Mouse (Mus musculus): ENCODE measurements around the gene Rad51b. TPM values are rescaled to one million over a fixed set of nuclear protein-coding genes. Genes with fewer than 3 reads are reported as not detected.

The Rad51b gene
- polyA plus RNA-seq, 1 experiment from 2014 or later, result 4.7 TPM

DNA sequence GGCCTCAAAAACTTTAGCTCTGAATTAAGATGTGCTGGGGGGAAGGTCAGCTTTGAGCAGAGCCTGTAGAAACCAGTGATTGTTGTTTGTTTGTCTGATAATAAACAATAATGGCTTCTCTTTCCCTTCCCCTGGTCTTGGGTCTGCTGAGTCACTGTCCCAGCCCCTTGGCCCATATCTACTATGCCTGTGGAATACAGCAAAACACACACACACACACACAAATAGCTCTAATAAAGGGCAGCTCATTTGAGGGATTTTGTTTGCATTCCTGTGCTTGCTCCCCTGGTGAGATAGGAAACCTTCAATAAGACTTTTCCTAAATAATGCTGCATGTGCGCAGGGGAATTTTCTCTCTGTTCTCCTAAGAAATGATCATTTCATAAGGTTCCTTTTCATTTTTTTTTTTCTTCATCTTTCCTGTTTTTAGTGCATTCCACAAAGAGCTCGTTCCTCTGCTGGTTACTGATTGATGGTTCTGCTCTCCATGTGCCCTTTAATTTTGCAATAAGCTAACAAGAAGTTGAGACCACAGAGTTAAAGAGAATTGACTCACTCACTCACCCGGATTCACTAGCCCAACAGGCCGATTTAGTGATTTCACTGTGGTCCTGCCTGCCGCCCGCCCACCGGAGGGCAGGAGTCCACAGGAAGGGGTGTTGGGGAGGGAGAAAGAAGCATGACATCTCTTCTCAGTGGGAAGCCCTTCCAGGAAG lies 344.6 kb downstream of the Rad51b start:
- Histone ChIP-seq H3K9ac (ENCODE audit: low read length) (no peak overlapping the region), H3K27me3 (ENCODE audit: control insufficient read depth, insufficient read depth, low read length) (no peaks in the 10 kb centered on the region), H3K27ac (ENCODE audit: low read depth, low read length) (no peak overlapping the region), H3K36me3 (ENCODE audit: control insufficient read depth, insufficient read depth, low read length) (no peaks in the 10 kb centered on the region), H3K4me1 (ENCODE audit: control insufficient read depth, insufficient read depth, low read length) (no peaks in the 10 kb centered on the region; the same call in 1 of the 2 replicates), H3K4me3 (ENCODE audit: low read depth, low read length) (no peak overlapping the region), H3K9me3 (ENCODE audit: control insufficient read depth, low read length) (no peaks in the 10 kb centered on the region), H3K4me2 (ENCODE audit: low read depth) (no peak overlapping the region)
- DNase-seq (ENCODE audit: low spot score) (no peak), ATAC-seq (ENCODE audit: insufficient read depth, low FRiP score, low TSS enrichment) (no peak)
- WGBS, result 54% methylated on average over 7 of the region's 7 CpGs

DNA sequence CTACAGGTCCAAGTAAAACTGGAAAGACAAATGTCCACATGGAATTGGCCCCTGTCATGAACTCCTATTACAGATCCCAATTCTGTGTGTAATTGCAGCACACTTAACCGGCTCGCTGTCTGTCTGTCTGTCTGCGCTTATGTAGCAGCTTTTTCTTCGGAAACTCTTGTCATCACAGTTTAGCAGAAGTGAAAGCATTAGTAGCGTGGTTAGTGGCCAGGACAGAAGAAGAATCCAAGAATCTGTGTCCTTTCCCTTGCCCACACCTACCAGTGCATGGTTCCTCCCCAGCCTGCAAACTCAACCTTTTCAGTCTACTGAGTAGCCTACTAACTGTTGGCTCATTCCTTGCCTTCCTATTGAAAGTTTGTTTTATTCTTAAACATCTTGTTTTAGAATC lies 345.6 kb downstream of the Rad51b start:
- no peak overlapping the region for H3K9ac ChIP-seq (ENCODE audit: low read length)
- no peaks in the 10 kb centered on the region; the same call in 1 of the 2 replicates for H3K4me1 ChIP-seq (ENCODE audit: control insufficient read depth, insufficient read depth, low read length)
- ATAC-seq (ENCODE audit: insufficient read depth, low FRiP score, low TSS enrichment), result no peak
- H3K4me2 ChIP-seq (ENCODE audit: low read depth), result no peak overlapping the region
- WGBS, result 96% methylated on average over 5 of the region's 5 CpGs
- no peaks in the 10 kb centered on the region for H3K9me3 ChIP-seq (ENCODE audit: control insufficient read depth, low read length)
- H3K36me3 ChIP-seq (ENCODE audit: control insufficient read depth, insufficient read depth, low read length), result no peaks in the 10 kb centered on the region
- no peak overlapping the region for H3K4me3 ChIP-seq (ENCODE audit: low read depth, low read length)
- DNase-seq (ENCODE audit: low spot score), result no peak
- no peak overlapping the region for H3K27ac ChIP-seq (ENCODE audit: low read depth, low read length)
- no peaks in the 10 kb centered on the region for H3K27me3 ChIP-seq (ENCODE audit: control insufficient read depth, insufficient read depth, low read length)

DNA sequence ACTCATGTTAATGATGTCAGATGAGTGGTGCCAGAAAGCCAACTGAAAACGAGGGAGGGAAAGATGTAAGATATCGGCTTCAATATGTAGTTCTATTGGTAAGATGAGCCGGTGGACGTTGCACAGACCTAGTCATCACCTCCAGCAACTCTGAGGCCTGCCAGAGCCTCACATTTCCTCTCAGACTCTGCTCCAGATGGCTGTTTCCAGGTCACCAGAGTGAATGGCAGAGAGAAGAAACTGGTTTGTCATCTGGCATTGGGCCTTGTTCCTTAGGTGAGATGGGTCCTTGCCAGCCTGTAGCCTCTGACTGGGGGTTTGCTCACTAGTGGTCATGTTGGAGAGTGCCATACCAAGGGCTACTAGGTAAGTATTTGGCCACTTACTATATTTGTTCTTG lies 348.6 kb downstream of the Rad51b start:
- no peaks in the 10 kb centered on the region; the same call in 1 of the 2 replicates for H3K4me1 ChIP-seq (ENCODE audit: control insufficient read depth, insufficient read depth, low read length)
- WGBS, result 98% methylated on average over 4 of the region's 4 CpGs

DNA sequence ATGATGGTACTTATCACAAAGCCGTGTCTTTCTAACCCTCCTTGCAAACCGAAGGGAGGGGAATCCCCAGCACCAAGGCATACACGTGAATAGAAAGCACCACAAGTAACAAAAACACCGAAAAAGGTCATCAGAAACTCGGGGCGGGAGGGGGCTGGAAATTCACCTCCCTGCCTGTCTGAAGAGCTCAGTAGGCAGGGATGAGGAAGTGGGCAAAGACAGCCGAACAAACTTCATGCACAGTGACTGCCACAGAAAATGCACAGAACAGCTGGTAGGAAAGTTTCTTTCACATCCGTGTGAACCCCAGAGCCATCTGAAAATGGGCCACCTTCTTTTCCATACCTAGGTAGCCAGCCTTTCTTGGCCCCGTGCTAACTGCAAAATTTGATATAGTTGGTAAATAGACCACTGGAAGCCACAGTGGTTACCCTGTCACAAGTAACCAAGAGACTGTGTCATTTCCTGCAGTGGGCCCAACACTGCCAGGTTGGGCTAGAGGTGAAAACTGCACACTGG lies 349.6 kb downstream of the Rad51b start:
- no peak overlapping the region for H3K4me3 ChIP-seq (ENCODE audit: low read depth, low read length)
- H3K27ac ChIP-seq (ENCODE audit: low read depth, low read length), result no peak overlapping the region
- H3K27me3 ChIP-seq (ENCODE audit: control insufficient read depth, insufficient read depth, low read length), result no peaks in the 10 kb centered on the region
- 88% methylated on average over 9 of the region's 9 CpGs for WGBS
- H3K9me3 ChIP-seq (ENCODE audit: control insufficient read depth, low read length), result no peaks in the 10 kb centered on the region
- no peaks in the 10 kb centered on the region; the same call in 1 of the 2 replicates for H3K4me1 ChIP-seq (ENCODE audit: control insufficient read depth, insufficient read depth, low read length)
- no peak for ATAC-seq (ENCODE audit: insufficient read depth, low FRiP score, low TSS enrichment)
- no peak overlapping the region for H3K9ac ChIP-seq (ENCODE audit: low read length)
- H3K36me3 ChIP-seq (ENCODE audit: control insufficient read depth, insufficient read depth, low read length), result no peaks in the 10 kb centered on the region
- no peak overlapping the region for H3K4me2 ChIP-seq (ENCODE audit: low read depth)
- DNase-seq (ENCODE audit: low spot score), result no peak

More for the DNA sequence above, 348.6 kb downstream of the Rad51b start:
- ATAC-seq (ENCODE audit: insufficient read depth, low FRiP score, low TSS enrichment) (no peak), DNase-seq (ENCODE audit: low spot score) (no peak)
- Histone ChIP-seq H3K36me3 (ENCODE audit: control insufficient read depth, insufficient read depth, low read length) (no peaks in the 10 kb centered on the region), H3K9me3 (ENCODE audit: control insufficient read depth, low read length) (no peaks in the 10 kb centered on the region), H3K9ac (ENCODE audit: low read length) (no peak overlapping the region), H3K27ac (ENCODE audit: low read depth, low read length) (no peak overlapping the region), H3K27me3 (ENCODE audit: control insufficient read depth, insufficient read depth, low read length) (no peaks in the 10 kb centered on the region), H3K4me3 (ENCODE audit: low read depth, low read length) (no peak overlapping the region), H3K4me2 (ENCODE audit: low read depth) (no peak overlapping the region)

DNA sequence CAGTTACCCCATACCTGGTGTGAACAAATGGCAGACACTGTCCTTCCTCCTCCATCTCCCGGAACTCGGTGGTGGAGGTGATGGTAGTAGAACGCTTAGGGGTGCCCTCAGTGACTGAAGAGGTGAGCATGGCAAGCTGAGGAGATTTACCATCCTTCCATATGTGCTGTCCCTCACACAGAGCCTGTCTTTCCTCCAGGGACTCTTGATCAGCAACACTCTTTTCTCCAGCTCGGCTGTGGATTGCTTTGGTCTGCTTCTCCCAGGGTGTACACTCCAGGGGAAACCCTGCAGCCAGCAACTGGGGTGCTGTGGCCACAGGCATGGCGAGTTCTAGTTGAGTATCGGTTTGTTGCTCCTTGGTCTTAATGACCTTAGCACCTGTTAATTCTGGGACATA lies 350.3 kb downstream of the Rad51b start:
- H3K36me3 ChIP-seq (ENCODE audit: control insufficient read depth, insufficient read depth, low read length), result no peaks in the 10 kb centered on the region
- no peak for DNase-seq (ENCODE audit: low spot score)
- H3K4me3 ChIP-seq (ENCODE audit: low read depth, low read length), result no peak overlapping the region
- no peaks in the 10 kb centered on the region for H3K27me3 ChIP-seq (ENCODE audit: control insufficient read depth, insufficient read depth, low read length)
- H3K4me1 ChIP-seq (ENCODE audit: control insufficient read depth, insufficient read depth, low read length), result no peaks in the 10 kb centered on the region; the same call in 1 of the 2 replicates
- WGBS, result 82% methylated on average over 6 of the region's 6 CpGs
- no peak overlapping the region for H3K27ac ChIP-seq (ENCODE audit: low read depth, low read length)
- no peak overlapping the region for H3K4me2 ChIP-seq (ENCODE audit: low read depth)
- no peak for ATAC-seq (ENCODE audit: insufficient read depth, low FRiP score, low TSS enrichment)
- H3K9me3 ChIP-seq (ENCODE audit: control insufficient read depth, low read length), result no peaks in the 10 kb centered on the region
- H3K9ac ChIP-seq (ENCODE audit: low read length), result no peak overlapping the region

DNA sequence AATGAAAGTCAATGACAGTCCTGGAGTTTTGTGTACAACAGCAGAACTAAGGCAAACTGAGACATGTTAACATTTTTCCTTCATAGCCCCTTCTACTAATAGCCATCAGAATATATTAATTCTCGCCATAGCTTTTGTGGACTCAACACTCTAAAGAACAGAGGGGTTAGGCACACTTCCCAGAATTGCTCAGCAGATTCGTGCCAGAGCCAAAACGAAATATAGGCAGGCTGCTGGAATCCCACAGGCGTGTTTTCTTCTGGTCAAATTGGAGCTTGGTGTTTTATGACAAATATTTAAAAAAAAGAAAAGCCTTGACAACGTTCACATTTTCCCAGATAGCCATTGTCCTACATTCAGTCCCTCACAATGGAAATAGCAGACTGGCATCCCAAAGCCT lies 350.9 kb downstream of the Rad51b start:
- Histone ChIP-seq H3K4me1 (ENCODE audit: control insufficient read depth, insufficient read depth, low read length) (no peaks in the 10 kb centered on the region; the same call in 1 of the 2 replicates), H3K27me3 (ENCODE audit: control insufficient read depth, insufficient read depth, low read length) (no peaks in the 10 kb centered on the region), H3K27ac (ENCODE audit: low read depth, low read length) (no peak overlapping the region), H3K4me3 (ENCODE audit: low read depth, low read length) (no peak overlapping the region), H3K4me2 (ENCODE audit: low read depth) (no peak overlapping the region), H3K36me3 (ENCODE audit: control insufficient read depth, insufficient read depth, low read length) (no peaks in the 10 kb centered on the region), H3K9ac (ENCODE audit: low read length) (no peak overlapping the region), H3K9me3 (ENCODE audit: control insufficient read depth, low read length) (no peaks in the 10 kb centered on the region)
- WGBS, result 90% methylated on average over 5 of the region's 5 CpGs
- ATAC-seq (ENCODE audit: insufficient read depth, low FRiP score, low TSS enrichment) (no peak), DNase-seq (ENCODE audit: low spot score) (no peak)

DNA sequence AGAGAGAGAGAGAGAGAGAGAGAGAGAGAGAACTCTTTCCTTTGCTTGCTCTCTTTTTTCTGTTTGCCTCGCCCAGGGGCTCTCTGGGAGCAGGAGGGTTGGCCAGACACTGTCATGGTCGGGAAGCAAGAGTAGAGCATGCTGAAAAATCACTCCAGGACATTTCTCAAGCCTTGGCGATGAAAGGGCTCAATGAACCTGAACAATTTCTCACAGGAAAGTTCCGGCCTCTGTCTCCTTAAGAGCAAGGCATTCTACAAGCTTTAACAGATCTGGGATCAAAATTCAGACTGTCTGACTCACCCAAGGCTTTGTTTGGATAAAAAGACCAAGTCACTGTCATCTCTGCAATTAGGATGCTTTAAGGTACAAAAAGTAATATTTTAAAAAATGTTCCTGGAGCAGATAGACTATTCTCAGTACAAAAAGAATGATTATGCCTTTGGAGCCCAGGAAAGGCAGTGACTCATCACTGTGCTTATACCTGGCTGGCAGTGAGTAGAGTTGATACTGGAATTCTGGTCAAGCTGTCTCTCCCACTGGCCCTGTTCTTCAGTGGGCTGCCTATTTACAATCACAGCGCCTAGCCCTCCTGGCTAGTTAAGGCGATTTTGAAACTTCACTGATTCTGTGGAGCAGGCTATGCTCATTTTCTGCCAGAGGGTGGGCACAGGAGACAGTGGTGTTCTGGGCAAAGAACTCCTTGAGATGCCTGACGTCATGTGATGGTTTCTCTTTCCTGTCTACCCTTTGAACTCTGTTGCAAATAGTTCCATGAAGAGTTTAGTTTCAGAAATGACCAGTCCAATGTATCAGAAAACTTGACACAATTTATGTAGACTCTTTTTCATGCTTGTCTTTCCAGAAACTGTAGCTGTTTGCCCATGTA lies 352.0 kb downstream of the Rad51b start:
- Histone ChIP-seq H3K4me1 (ENCODE audit: control insufficient read depth, insufficient read depth, low read length) (no peaks in the 10 kb centered on the region; the same call in 1 of the 2 replicates), H3K36me3 (ENCODE audit: control insufficient read depth, insufficient read depth, low read length) (no peaks in the 10 kb centered on the region), H3K9me3 (ENCODE audit: control insufficient read depth, low read length) (no peaks in the 10 kb centered on the region), H3K4me3 (ENCODE audit: low read depth, low read length) (no peak overlapping the region), H3K4me2 (ENCODE audit: low read depth) (no peak overlapping the region), H3K27ac (ENCODE audit: low read depth, low read length) (no peak overlapping the region), H3K27me3 (ENCODE audit: control insufficient read depth, insufficient read depth, low read length) (no peaks in the 10 kb centered on the region), H3K9ac (ENCODE audit: low read length) (no peak overlapping the region)
- DNase-seq (ENCODE audit: low spot score), result peak; percentile 50
- no peak for ATAC-seq (ENCODE audit: insufficient read depth, low FRiP score, low TSS enrichment)
- WGBS, result 52% methylated on average over 7 of the region's 7 CpGs

DNA sequence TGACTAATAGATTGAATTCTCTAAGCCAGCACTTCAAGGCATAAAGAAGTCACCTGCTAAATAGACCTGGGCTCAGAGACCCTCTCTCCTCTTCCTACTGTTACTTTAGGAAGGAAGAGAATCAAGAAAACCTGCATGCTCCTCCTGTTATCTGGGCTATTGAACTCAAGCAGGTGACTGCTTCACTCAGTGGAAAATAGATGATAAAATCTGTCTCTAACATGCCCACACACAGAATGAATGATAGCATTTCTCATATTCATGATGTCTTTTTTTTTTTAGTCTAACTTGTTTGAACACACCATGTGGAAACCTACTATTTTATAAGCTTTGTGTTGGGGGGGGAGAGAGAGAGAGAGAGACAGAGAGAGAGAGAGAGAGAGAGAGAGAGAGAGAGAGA lies 352.7 kb downstream of the Rad51b start:
- no peak overlapping the region for H3K9ac ChIP-seq (ENCODE audit: low read length)
- DNase-seq (ENCODE audit: low spot score) (no peak), ATAC-seq (ENCODE audit: insufficient read depth, low FRiP score, low TSS enrichment) (no peak)
- no peaks in the 10 kb centered on the region; the same call in 1 of the 2 replicates for H3K4me1 ChIP-seq (ENCODE audit: control insufficient read depth, insufficient read depth, low read length)
- H3K36me3 ChIP-seq (ENCODE audit: control insufficient read depth, insufficient read depth, low read length), result no peaks in the 10 kb centered on the region
- H3K9me3 ChIP-seq (ENCODE audit: control insufficient read depth, low read length), result no peaks in the 10 kb centered on the region
- H3K4me3 ChIP-seq (ENCODE audit: low read depth, low read length), result no peak overlapping the region
- H3K4me2 ChIP-seq (ENCODE audit: low read depth), result no peak overlapping the region
- no peak overlapping the region for H3K27ac ChIP-seq (ENCODE audit: low read depth, low read length)
- no peaks in the 10 kb centered on the region for H3K27me3 ChIP-seq (ENCODE audit: control insufficient read depth, insufficient read depth, low read length)

Measured in neural tube, embryonic 11.5 days (tissue).